Mouse (Mus musculus): Measurements from ENCODE around the gene Atoh8. TPM values are rescaled to one million over a fixed set of nuclear protein-coding genes. Genes with fewer than 3 reads are reported as not detected.

The Atoh8 gene
- total and polyA plus RNA-seq, 3 experiments, result 0.23 to 5.0 (median 1.6) TPM

DNA sequence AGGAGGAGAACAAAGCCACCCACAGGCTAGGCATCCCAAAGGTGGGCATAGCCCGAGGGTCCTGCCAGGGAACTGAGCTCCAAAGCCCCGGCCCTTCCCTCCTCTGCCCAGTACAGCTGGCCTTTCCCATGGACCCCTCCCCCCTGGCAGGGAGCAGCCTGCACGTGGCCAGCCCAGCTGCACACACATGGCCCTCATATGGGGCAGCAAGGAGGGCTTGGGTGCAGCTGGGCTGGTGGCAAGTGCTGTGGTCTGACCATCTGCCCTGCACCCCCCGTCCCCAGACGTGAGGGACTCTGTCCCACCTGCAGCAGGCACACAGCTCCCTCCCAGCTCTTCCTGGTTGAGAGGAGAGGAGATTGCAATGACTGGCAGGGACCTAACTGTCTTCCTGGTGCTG is 4.5 kb downstream of the Atoh8 start:
- Histone ChIP-seq H3K79me2 (replicated peaks; ENCODE audit: control insufficient read depth, extremely low read depth, insufficient read depth, poor library complexity, severe bottlenecking) (no peaks in the 10 kb centered on the region), H3K27ac (ENCODE audit: insufficient read depth, low read depth) (no peak overlapping the region), H3K4me1 (ENCODE audit: control insufficient read depth in 1 of 2, insufficient read depth in 2 of 2) (peaks cover 35 to 74% of the 10 kb centered on the region in 2 experiments), H3K9me3 (replicated peaks; ENCODE audit: low read length) (peaks cover 3% of the 10 kb centered on the region), H3K9ac (ENCODE audit: insufficient read depth, low read depth) (no peak overlapping the region), H3K4me3 (replicated peaks in 1 of 3; ENCODE audit: low read depth in 2 of 3, low read length in 2 of 3, poor library complexity in 1 of 3) (no peak overlapping the region), H3K27me3 (replicated peaks) (peaks cover 72% of the 10 kb centered on the region), H3K36me3 (replicated peaks in 1 of 2; ENCODE audit: control insufficient read depth in 1 of 2, insufficient read depth in 1 of 2, low read length in 1 of 2) (no peaks in the 10 kb centered on the region), H3K4me2 (ENCODE audit: insufficient read depth, low read depth, poor library complexity, severe bottlenecking) (no peak overlapping the region)
- in situ Hi-C loops (cut with MboI; ENCODE audit: low pct_ligation_motif_present, low pct_unique_long_range_greater_than_20kb, low sequenced_read_pairs), result no loop called here
- DNase-seq (ENCODE audit: extremely low read depth), result no peak
- dilution Hi-C loops (cut with MboI; ENCODE audit: extremely low pct_ligation_motif_present, extremely low pct_unique_long_range_greater_than_20kb, low sequenced_read_pairs), result no loop called here
- TF ChIP-seq TBP (conservative IDR thresholded peaks at IDR 0.05; ENCODE audit: low read depth, low read length) (no peak), ZMIZ1 (IDR thresholded peaks at IDR 0.05; ENCODE audit: low read depth, low read length) (no peak), MYC (IDR thresholded peaks at IDR 0.05; ENCODE audit: low read depth, low read length) (no peak), EP300 (IDR thresholded peaks at IDR 0.05; ENCODE audit: low read length) (no peak), NRF1 (IDR thresholded peaks at IDR 0.05; ENCODE audit: low read depth, low read length) (no peak), MAX (IDR thresholded peaks at IDR 0.05; ENCODE audit: low read length) (peak; percentile 33; the same call in 1 of the 2 replicates), SIN3A (IDR thresholded peaks at IDR 0.05; ENCODE audit: low read length) (no peak), BHLHE40 (IDR thresholded peaks at IDR 0.05; ENCODE audit: low read depth, low read length) (peak; percentile 39; the same call in 1 of the 2 replicates), ELF1 (IDR thresholded peaks at IDR 0.05; ENCODE audit: low read depth, low read length) (0 out of 2 replicates have a peak, but pooled peaks have one; percentile 16), USF2 (conservative IDR thresholded peaks at IDR 0.05; ENCODE audit: low read depth, low read length) (no peak), RCOR1 (conservative IDR thresholded peaks at IDR 0.05; ENCODE audit: low read depth, low read length) (no peak), RAD21 (IDR thresholded peaks at IDR 0.05; ENCODE audit: low read depth, low read length) (no peak), ZC3H11A (IDR thresholded peaks at IDR 0.05; ENCODE audit: low read depth, low read length) (no peak), KAT2A (IDR thresholded peaks at IDR 0.05; ENCODE audit: insufficient replicate concordance, low read length) (no peak), UBTF (IDR thresholded peaks at IDR 0.05; ENCODE audit: low read depth, low read length) (no peak), JUN (IDR thresholded peaks at IDR 0.05; ENCODE audit: insufficient read depth, low read depth, low read length) (no peak), CHD1 (IDR thresholded peaks at IDR 0.05; ENCODE audit: low read depth, low read length) (no peak), PAX5 (IDR thresholded peaks at IDR 0.05; ENCODE audit: low read length) (no peak), MAZ (IDR thresholded peaks at IDR 0.05; ENCODE audit: low read depth, low read length) (no peak), E2F4 (IDR thresholded peaks at IDR 0.05; ENCODE audit: insufficient replicate concordance, low read depth, low read length) (no peak), IRF4 (IDR thresholded peaks at IDR 0.05; ENCODE audit: low read depth, low read length) (no peak), TCF12 (IDR thresholded peaks at IDR 0.05; ENCODE audit: low read depth, low read length) (peak; percentile 96), GABPA (IDR thresholded peaks at IDR 0.05; ENCODE audit: insufficient replicate concordance, low read depth, low read length) (no peak), SMC3 (IDR thresholded peaks at IDR 0.05; ENCODE audit: low read depth, low read length) (no peak), POLR2A (IDR thresholded peaks at IDR 0.05; ENCODE audit: low read depth, low read length) (no peak), MAFK (IDR thresholded peaks at IDR 0.05; ENCODE audit: insufficient replicate concordance, low read length) (no peak), USF1 (IDR thresholded peaks at IDR 0.05; ENCODE audit: low read depth, low read length) (no peak), NELFE (IDR thresholded peaks at IDR 0.05; ENCODE audit: low read depth, low read length) (no peak), CHD2 (IDR thresholded peaks at IDR 0.05; ENCODE audit: low read length) (no peak), ETS1 (conservative IDR thresholded peaks at IDR 0.05; ENCODE audit: low read depth, low read length) (no peak), MEF2A (IDR thresholded peaks at IDR 0.05; ENCODE audit: borderline replicate concordance, low read depth, low read length) (no peak), CTCF (conservative IDR thresholded peaks at IDR 0.05 in 1 of 2, IDR thresholded peaks at IDR 0.05 in 1 of 2; ENCODE audit: low read depth in 2 of 2, low read length in 2 of 2) (no peak), ZNF384 (IDR thresholded peaks at IDR 0.05; ENCODE audit: low read depth, low read length) (no peak), MXI1 (IDR thresholded peaks at IDR 0.05; ENCODE audit: low read depth, low read length) (no peak)

Data from CH12.LX (cell line).